In genomic region chr6:83087926-83088260, GRCm38 (mm10) we compare ENCODE assay signal across 10 mouse cellular contexts. TPM values are rescaled to one million over a fixed set of nuclear protein-coding genes. Genes with fewer than 3 reads are reported as not detected.
DNase-seq lines count a peak whose midpoint lies in the region; ATAC-seq and TF ChIP-seq lines count a peak whose summit lies in the region.
"Had no signal": no experiment of that assay in that cellular context is flagged by ENCODE, and none has a peak within 500 bp of the region (broad histone marks: within the 10 kb centered on the region; RNA-seq: fewer than 3 reads in every experiment).

No protein-coding gene starts in this region.

- no peaks in the 10 kb centered on the region for H3K9me3 ChIP-seq in heart, embryonic 14.5 days (ENCODE audit: control insufficient read depth, low read length)
- no peaks in the 10 kb centered on the region for H3K9me3 ChIP-seq in ES-E14 (ENCODE audit: control insufficient read depth, insufficient read depth, low read depth, low read length)
- no peaks in the 10 kb centered on the region for H3K9me3 ChIP-seq in hindbrain, embryonic 12.5 days (replicated peaks)
- H3K9me3 ChIP-seq in liver, postnatal 0 days (ENCODE audit: low read length) = no peaks in the 10 kb centered on the region

- H3K36me3 ChIP-seq in heart, embryonic 14.5 days (ENCODE audit: control insufficient read depth, insufficient read depth, low read length) = no peaks in the 10 kb centered on the region
- no peaks in the 10 kb centered on the region for H3K36me3 ChIP-seq in ES-E14 (ENCODE audit: control insufficient read depth, insufficient read depth, low read length, poor library complexity, severe bottlenecking)
- H3K36me3 ChIP-seq in hindbrain, embryonic 12.5 days = no peaks in the 10 kb centered on the region
- H3K36me3 ChIP-seq in liver, postnatal 0 days (replicated peaks; ENCODE audit: insufficient read depth, low read length) = no peaks in the 10 kb centered on the region

- no peak for DNase-seq in heart, adult 8-10 months (ENCODE audit: low spot score)
- no peak for DNase-seq in ES-E14 (ENCODE audit: low read depth, low spot score)
- DNase-seq in liver, postnatal 0 days = no peak
- no peak for DNase-seq in right cerebral cortex, adult 2 months (ENCODE audit: low spot score in 2 of 2)
- no peak for DNase-seq in frontal cortex, postnatal 36 days (ENCODE audit: low spot score in 2 of 2)
- no peak for DNase-seq in layer of hippocampus, adult 9-11 months

- in situ Hi-C loops in ES-E14 (cut with MboI; ENCODE audit: low sequenced_read_pairs in 2 of 2, unreplicated experiment in 2 of 2) = no loop called here

- TF ChIP-seq EP300 in liver, postnatal 0 days (IDR thresholded peaks at IDR 0.05; ENCODE audit: low read depth) = no peak

- ATAC-seq in heart, embryonic 14.5 days (ENCODE audit: insufficient number of reproducible peaks, insufficient read depth, low FRiP score, low read depth) = no peak
- no peak for ATAC-seq in hindbrain, embryonic 12.5 days (ENCODE audit: low FRiP score)
- no peak for ATAC-seq in liver, postnatal 0 days

- peaks cover 81% of the 10 kb centered on the region for H3K27me3 ChIP-seq in heart, embryonic 14.5 days (ENCODE audit: control insufficient read depth, insufficient read depth, low read length)
- H3K27me3 ChIP-seq in hindbrain, embryonic 12.5 days = peaks cover 89% of the 10 kb centered on the region
- peaks cover 62% of the 10 kb centered on the region for H3K27me3 ChIP-seq in liver, postnatal 0 days (ENCODE audit: insufficient read depth, low read length)

- H3K9ac ChIP-seq in heart, embryonic 14.5 days (ENCODE audit: low read length) = no peak overlapping the region
- H3K9ac ChIP-seq in ES-E14 (ENCODE audit: insufficient read depth, low read depth, low read length, poor library complexity, severe bottlenecking) = no peak overlapping the region
- no peak overlapping the region for H3K9ac ChIP-seq in hindbrain, embryonic 12.5 days
- no peak overlapping the region for H3K9ac ChIP-seq in liver, postnatal 0 days (replicated peaks)

- TF ChIP-seq CTCF in liver, postnatal 0 days (IDR thresholded peaks at IDR 0.05; ENCODE audit: low read depth) = no peak

- WGBS in heart, embryonic 14.5 days = 13% methylated on average over 9 of the region's 9 CpGs
- WGBS in hindbrain, embryonic 12.5 days = 6% methylated on average over 9 of the region's 9 CpGs
- WGBS in liver, postnatal 0 days (ENCODE audit: insufficient replicate concordance) = 20% methylated on average over 9 of the region's 9 CpGs

- H3K4me3 ChIP-seq in heart, embryonic 14.5 days (ENCODE audit: control insufficient read depth in 1 of 2, insufficient read depth in 1 of 2, low read depth in 1 of 2, low read length in 2 of 2) = peak overlapping the region; percentile 26 to 28
- H3K4me3 ChIP-seq in ES-E14 (ENCODE audit: insufficient read depth in 1 of 2, low read depth in 1 of 2, low read length in 2 of 2, poor library complexity in 1 of 2, severe bottlenecking in 1 of 2) = peak overlapping the region; percentile 37 to 61; a peak in 3 of 4 replicates
- H3K4me3 ChIP-seq in hindbrain, embryonic 12.5 days = peak overlapping the region; percentile 18
- peak overlapping the region; percentile 21; the same call in 1 of the 2 replicates for H3K4me3 ChIP-seq in liver, postnatal 0 days (ENCODE audit: low read depth, low read length)
- H3K4me3 ChIP-seq: erythroblast, embryonic 14.5 days had no signal

- H3K27ac ChIP-seq in heart, embryonic 14.5 days (replicated peaks in 1 of 2; ENCODE audit: control insufficient read depth in 1 of 2, insufficient read depth in 1 of 2, low read depth in 2 of 2, low read length in 2 of 2) = no peak overlapping the region
- no peak overlapping the region for H3K27ac ChIP-seq in ES-E14 (ENCODE audit: insufficient read depth, low read depth, low read length, poor library complexity, severe bottlenecking)
- no peak overlapping the region for H3K27ac ChIP-seq in hindbrain, embryonic 12.5 days
- H3K27ac ChIP-seq in liver, postnatal 0 days (ENCODE audit: low read depth) = no peak overlapping the region

- peak overlapping the region; percentile 57 for H3K4me2 ChIP-seq in heart, embryonic 14.5 days (ENCODE audit: low read length)
- peak overlapping the region; percentile 40 for H3K4me2 ChIP-seq in hindbrain, embryonic 12.5 days (replicated peaks)
- peak overlapping the region; percentile 55 for H3K4me2 ChIP-seq in liver, postnatal 0 days (ENCODE audit: low read depth, low read length)

- H3K4me1 ChIP-seq in heart, embryonic 14.5 days (ENCODE audit: control insufficient read depth in 2 of 2, insufficient read depth in 2 of 2, low read length in 2 of 2) = peaks cover 7 to 18% of the 10 kb centered on the region in 2 experiments; a peak in 3 of 4 replicates
- H3K4me1 ChIP-seq in ES-E14 (ENCODE audit: control insufficient read depth in 2 of 2, insufficient read depth in 2 of 2, low read length in 2 of 2, poor library complexity in 1 of 2) = peaks cover 0 to 2% of the 10 kb centered on the region in 2 experiments; a peak in 1 of 4 replicates
- H3K4me1 ChIP-seq in hindbrain, embryonic 12.5 days = peaks cover 21% of the 10 kb centered on the region
- peaks cover 12% of the 10 kb centered on the region for H3K4me1 ChIP-seq in liver, postnatal 0 days (ENCODE audit: insufficient read depth)

TF ChIP-seq in ES-E14, 5 proteins besides CTCF, POLR2A, EP300 and RAD21:
- no peak for TF ChIP-seq MAFK (IDR thresholded peaks at IDR 0.05; ENCODE audit: insufficient read depth, low read depth, low read length)
- TF ChIP-seq HCFC1 (IDR thresholded peaks at IDR 0.05; ENCODE audit: borderline replicate concordance, insufficient read depth, low read length) = no peak
- no peak for TF ChIP-seq CHD2 (IDR thresholded peaks at IDR 0.05; ENCODE audit: low read depth, low read length)
- TF ChIP-seq ZC3H11A (IDR thresholded peaks at IDR 0.05; ENCODE audit: borderline replicate concordance, low read depth, low read length) = no peak
- TF ChIP-seq ZNF384 (IDR thresholded peaks at IDR 0.05; ENCODE audit: low read depth, low read length) = no peak

RNA-seq across cellular contexts. Expression of gene Lbx2, which starts 1.7 kb away (rescaled TPM):
- polyA plus RNA-seq in heart, embryonic 14.5 days (2014; fragmentation: Nextera tagmentation; extraction: Ambion mirVana) = 0.28 TPM in 1 of 2 replicates, not detected in the other
- total RNA-seq in heart, adult 8-10 months (2022) = 1 to 10 TPM in 3 of 4 experiments, under 1 TPM in 1; 0.90 to 2.9 (median 1.3) TPM
- 0.42 and 0.62 TPM in 2 replicates for total RNA-seq in ES-E14 (2012; rRNA removed)
- polyA plus RNA-seq in hindbrain, embryonic 12.5 days (2016; fragmentation: Nextera tagmentation; extraction: Ambion mirVana) = 0.69 TPM in 1 of 2 replicates, not detected in the other
- 0.40 and 0.51 TPM in 2 replicates for polyA plus RNA-seq in liver, postnatal 0 days (2015; fragmentation: Nextera tagmentation; extraction: Ambion mirVana)
- total RNA-seq: layer of hippocampus, adult 18-20 months had no signal
- polyA plus RNA-seq: erythroblast, embryonic 14.5 days had no signal

RNA-seq across cellular contexts. Expression of gene Pcgf1, which starts 10.2 kb away (rescaled TPM):
- 14.1 and 16.8 TPM in 2 replicates for polyA plus RNA-seq in heart, embryonic 14.5 days (2014; fragmentation: Nextera tagmentation; extraction: Ambion mirVana)
- total RNA-seq in heart, adult 8-10 months (2022) = 1 to 10 TPM; 7.6 to 9.8 (median 8.5) TPM
- total RNA-seq in ES-E14 (2012; rRNA removed) = 12.7 and 14.7 TPM in 2 replicates
- polyA plus RNA-seq in hindbrain, embryonic 12.5 days (2016; fragmentation: Nextera tagmentation; extraction: Ambion mirVana) = 39.1 and 39.5 TPM in 2 replicates
- 11.6 and 11.7 TPM in 2 replicates for polyA plus RNA-seq in liver, postnatal 0 days (2015; fragmentation: Nextera tagmentation; extraction: Ambion mirVana)

RNA-seq across cellular contexts. Expression of gene Ccdc142, which starts 13.5 kb away (rescaled TPM):
- 1.6 and 2.2 TPM in 2 replicates for polyA plus RNA-seq in heart, embryonic 14.5 days (2014; fragmentation: Nextera tagmentation; extraction: Ambion mirVana)
- total RNA-seq in heart, adult 8-10 months (2022) = 1 to 10 TPM in 3 of 4 experiments, under 1 TPM in 1; 0.72 to 2.8 (median 1.3) TPM
- 4.6 and 4.7 TPM in 2 replicates for total RNA-seq in ES-E14 (2012; rRNA removed)
- 3.3 and 3.9 TPM in 2 replicates for polyA plus RNA-seq in hindbrain, embryonic 12.5 days (2016; fragmentation: Nextera tagmentation; extraction: Ambion mirVana)
- 0.54 and 0.71 TPM in 2 replicates for polyA plus RNA-seq in liver, postnatal 0 days (2015; fragmentation: Nextera tagmentation; extraction: Ambion mirVana)

RNA-seq across cellular contexts. Expression of gene Gm42688, which starts 13.5 kb away (rescaled TPM):
- 1.3 and 1.5 TPM in 2 replicates for polyA plus RNA-seq in heart, embryonic 14.5 days (2014; fragmentation: Nextera tagmentation; extraction: Ambion mirVana)
- total RNA-seq in heart, adult 8-10 months (2022) = 1 to 10 TPM in 3 of 4 experiments, under 1 TPM in 1; 0.57 to 1.9 (median 1.2) TPM
- 1.3 and 1.8 TPM in 2 replicates for total RNA-seq in ES-E14 (2012; rRNA removed)
- polyA plus RNA-seq in hindbrain, embryonic 12.5 days (2016; fragmentation: Nextera tagmentation; extraction: Ambion mirVana) = 3.6 and 5.0 TPM in 2 replicates
- 0.85 and 0.92 TPM in 2 replicates for polyA plus RNA-seq in liver, postnatal 0 days (2015; fragmentation: Nextera tagmentation; extraction: Ambion mirVana)

RNA-seq across cellular contexts. Expression of gene Tlx2, which starts 17.8 kb away (rescaled TPM):
- 0.30 and 1.9 TPM in 2 replicates for polyA plus RNA-seq in heart, embryonic 14.5 days (2014; fragmentation: Nextera tagmentation; extraction: Ambion mirVana)
- under 1 TPM in 1 of 4 experiments, not detected in 3; 0.16 TPM for total RNA-seq in heart, adult 8-10 months (2022)
- 0.58 TPM in 1 of 2 replicates, not detected in the other for total RNA-seq in ES-E14 (2012; rRNA removed)
- polyA plus RNA-seq in hindbrain, embryonic 12.5 days (2016; fragmentation: Nextera tagmentation; extraction: Ambion mirVana) = 4.4 and 6.0 TPM in 2 replicates
- polyA plus RNA-seq in liver, postnatal 0 days (2015; fragmentation: Nextera tagmentation; extraction: Ambion mirVana) = not detected in 2 replicates
- total RNA-seq: layer of hippocampus, adult 18-20 months had no signal
- polyA plus RNA-seq: erythroblast, embryonic 14.5 days had no signal
